Mouse (Mus musculus): ENCODE measurements at regions not wholly inside any gene's neighbourhood (a gene's known extent, or its start where the extent isn't known, plus 50 kb on each side); places are given as distances from the start of the nearest gene placed in this dataset.
"Not testable (repeated sequence)": the region's sequence is repeated elsewhere in the genome, so short reads cannot be mapped to it uniquely, and the experiment has no call there.

- DNase-seq = peak; percentile 10
Measured at GRCm38 (mm10) chr12:117379103-117379850, 137.0 kb upstream of the Rapgef5 start.

DNA sequence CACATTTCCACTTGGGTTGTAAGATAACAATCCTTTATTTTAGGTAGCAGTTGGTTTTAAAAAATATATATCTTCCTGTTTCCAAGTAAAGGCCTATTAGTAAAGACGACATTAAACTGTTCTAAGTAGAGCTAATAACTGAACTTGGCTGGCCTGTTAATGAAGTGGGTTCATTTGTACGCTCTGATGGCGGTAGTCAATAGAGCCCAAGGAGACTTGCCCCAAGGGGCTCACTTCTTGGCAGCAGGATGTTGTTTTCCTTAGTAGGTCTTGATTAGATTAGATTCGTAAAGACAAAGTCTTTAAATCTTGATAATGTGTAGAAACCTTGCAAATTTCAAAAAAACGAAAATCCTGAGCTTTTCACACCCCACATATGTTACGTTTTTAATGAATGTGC is 135.4 kb upstream of the Rapgef5 start:
- no peak for DNase-seq

DNA sequence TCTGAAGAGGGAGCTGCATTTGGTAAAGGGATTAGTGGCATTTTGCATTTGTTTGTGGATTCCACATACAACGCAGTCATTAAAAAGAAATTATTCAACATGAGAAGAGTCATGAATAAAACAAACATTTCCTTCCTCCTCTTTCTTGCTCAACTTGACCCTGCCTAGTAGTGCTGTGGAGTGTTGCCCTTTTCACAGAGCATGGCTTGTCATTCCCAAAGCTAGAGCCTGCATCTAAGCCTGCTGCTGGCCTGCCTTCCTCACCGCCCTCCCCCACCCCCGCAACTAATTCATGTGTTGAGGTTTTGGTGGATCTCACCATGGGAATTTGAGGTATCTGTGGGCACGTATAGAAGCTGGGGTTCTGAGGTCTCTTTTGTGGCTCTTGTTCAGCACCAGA is 133.6 kb upstream of the Rapgef5 start:
- DNase-seq = not testable (repeated sequence)

GRCm38 (mm10) chr12:117385072-117385666 is 131.1 kb upstream of the Rapgef5 start:
- DNase-seq = peak; percentile 87

GRCm38 (mm10) chr12:117385697-117386096 is 130.6 kb upstream of the Rapgef5 start:
- DNase-seq = no peak

- DNase-seq = no peak
Measured at GRCm38 (mm10) chr12:117386957-117387356, 129.3 kb upstream of the Rapgef5 start.

DNA sequence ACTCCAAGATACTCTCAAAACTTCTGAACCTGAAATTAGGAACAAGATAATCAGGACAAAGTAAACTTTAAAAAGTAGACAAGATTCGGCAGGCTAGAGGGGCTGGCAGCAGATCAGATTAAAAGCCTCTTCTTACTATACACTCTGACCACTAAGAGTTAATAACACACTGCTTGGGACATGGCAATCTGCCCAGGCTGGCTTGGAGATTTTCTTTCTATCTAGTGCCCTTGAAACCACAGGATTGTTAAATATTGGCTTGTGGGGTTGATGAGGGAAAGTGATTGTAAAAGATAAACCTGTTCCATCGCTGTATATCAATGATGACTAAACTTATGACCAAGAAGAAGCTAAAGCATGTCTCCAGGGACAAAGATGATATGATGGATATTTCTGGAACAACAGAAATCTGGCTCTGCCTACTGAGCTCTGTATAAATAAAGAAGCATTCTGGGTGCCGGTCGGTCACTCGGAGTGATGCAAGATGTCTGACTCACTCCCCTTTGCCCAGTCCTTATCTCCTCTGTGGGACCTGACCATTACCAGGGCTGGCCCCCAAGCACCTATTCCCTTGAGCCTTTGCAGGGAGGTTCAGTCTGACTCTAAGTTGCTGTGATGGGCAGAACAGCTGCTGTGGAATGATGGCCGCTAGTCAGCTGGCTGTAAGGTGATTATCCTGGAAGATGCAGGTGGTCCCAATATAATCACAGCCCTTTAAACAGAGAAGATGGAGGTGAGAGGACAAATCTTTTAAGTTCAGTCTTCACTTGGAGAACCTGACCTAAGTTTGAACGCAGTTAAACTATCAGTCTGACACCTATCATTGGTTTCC is 126.5 kb upstream of the Rapgef5 start:
- DNase-seq = no peak

DNA sequence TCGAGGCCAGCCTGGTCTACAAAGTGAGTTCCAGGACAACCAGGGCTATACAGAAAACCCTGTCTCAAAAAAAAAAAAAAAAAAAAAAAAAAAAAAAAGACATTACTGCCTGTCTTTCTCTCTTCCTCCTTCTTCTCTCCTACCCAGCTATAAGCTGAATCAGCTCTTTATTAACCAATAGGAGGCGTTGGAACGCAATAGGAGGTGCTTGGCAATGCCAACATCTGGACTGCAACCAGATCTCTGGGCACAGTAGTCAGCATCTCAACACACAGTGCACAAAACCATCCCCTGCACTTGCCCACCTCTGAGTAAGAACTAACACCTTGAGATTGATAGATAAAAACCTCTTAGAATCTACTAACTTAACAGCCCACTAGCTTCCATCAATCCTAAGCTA is 118.8 kb upstream of the Rapgef5 start:
- no peak for DNase-seq

GRCm38 (mm10) chr12:117403513-117404156 is 112.6 kb upstream of the Rapgef5 start:
- peak; percentile 61 to 65 for DNase-seq

DNA sequence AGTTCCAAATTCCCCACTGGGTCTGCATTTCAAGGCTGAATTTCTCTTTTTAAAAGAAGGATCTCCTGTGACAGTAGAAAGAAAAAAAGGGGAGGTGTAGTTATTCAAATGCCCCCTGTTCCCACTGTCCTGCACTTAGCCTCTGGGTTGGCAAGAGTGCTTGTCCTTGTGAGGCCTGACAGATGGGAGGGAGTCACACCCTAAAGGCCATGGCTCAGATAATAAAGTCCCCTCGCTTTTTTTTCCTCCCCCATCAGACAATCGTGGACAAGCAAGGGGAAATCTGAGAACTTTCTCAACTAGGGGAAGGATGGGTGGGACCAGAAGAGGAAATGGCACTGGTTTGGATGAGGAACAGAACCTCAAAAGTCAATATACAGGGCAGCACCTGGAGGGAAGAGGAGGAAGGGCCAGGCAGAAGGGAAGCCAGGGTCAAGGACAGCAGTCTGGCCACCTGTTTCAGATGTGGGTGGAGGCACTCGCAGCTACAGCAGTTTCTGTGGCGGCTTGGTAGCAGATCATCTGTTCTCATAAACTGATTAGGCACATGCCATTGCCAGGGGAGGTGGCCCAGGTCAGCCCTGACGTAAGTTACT is 112.0 kb upstream of the Rapgef5 start:
- no peak for DNase-seq

DNA sequence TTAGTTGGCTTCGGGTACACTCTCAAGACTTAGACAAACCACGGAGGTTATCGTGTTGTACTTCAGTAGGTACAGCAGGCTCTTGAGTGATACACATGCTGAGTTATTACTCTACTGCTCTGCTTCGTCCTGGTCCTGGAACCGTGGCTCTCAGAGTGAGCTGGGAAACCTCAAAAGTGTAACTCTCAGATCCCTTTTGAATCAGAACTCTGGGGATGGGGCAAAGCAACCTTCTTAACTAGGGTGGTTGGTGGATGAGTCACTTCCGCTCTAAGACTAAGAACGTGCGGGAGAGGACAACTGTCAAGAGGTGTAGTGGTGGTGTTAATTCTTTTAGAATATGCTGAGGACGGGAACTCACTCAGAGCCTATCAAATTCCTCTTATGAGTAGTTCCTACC is 109.4 kb upstream of the Rapgef5 start:
- no peak for DNase-seq

GRCm38 (mm10) chr12:117410604-117411003 is 105.7 kb upstream of the Rapgef5 start:
- DNase-seq = no peak

GRCm38 (mm10) chr12:117412257-117412656 is 104.0 kb upstream of the Rapgef5 start:
- no peak for DNase-seq

DNA sequence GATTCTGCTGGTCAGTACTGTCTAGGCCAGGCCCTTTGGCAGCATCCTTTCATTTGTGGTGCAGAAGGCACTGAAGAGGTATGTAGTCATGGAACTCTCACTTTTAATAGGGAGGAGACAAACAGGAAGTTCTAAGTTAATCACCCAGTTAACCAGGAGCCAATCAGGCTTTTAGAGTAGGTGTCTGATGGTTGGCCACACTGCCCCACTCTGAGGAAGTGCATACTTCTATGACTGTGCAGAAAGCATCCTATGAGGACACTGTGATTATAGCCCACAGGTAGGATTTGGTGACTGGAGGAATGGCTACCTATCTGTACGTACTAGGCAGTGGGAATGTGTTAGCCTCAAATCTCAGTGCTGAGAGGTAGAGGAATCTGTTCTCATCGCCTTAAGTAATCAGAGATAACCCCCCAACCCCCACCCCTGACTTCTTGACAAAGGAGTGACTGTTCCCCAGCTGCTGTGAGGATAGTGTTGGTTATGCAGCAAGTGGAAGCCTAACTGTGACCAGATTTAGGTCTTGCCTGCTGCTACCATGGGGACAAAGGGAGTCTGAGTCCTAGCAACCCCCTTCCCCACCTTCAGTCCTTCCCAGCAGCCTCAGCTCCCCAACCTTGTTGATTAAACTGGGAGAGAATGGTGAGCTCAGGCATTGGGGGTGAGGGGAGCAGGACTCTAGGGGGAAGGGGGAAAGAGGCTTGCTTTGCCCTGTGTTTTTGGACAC is 103.3 kb upstream of the Rapgef5 start:
- no peak for DNase-seq

- DNase-seq = no peak
Measured at GRCm38 (mm10) chr12:117414020-117414419, 102.3 kb upstream of the Rapgef5 start.

DNA sequence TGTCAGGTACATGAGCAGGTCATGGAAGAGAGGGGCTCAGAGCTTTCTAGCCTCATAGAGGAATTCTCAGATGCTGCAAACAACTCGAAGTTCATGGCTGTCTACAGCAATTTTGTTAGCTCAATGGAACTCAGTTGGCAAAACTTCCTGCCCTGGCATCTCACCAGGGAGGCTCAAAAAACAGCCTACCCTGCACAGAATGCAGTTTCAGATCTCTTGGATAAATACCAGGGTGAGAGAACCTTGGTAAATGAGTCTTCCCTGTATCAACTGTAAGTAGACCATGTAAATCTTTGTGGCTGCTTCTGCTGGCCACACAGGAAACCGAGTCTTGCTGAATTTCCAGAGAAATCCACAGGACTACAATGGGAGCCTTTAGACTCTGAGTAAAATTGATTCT is 101.1 kb upstream of the Rapgef5 start:
- no peak for DNase-seq

- peak; percentile 4 to 18 for DNase-seq
Measured at GRCm38 (mm10) chr12:117417991-117418390, 98.3 kb upstream of the Rapgef5 start.

- DNase-seq = no peak
Measured at GRCm38 (mm10) chr12:117422315-117422978, 93.8 kb upstream of the Rapgef5 start.

DNA sequence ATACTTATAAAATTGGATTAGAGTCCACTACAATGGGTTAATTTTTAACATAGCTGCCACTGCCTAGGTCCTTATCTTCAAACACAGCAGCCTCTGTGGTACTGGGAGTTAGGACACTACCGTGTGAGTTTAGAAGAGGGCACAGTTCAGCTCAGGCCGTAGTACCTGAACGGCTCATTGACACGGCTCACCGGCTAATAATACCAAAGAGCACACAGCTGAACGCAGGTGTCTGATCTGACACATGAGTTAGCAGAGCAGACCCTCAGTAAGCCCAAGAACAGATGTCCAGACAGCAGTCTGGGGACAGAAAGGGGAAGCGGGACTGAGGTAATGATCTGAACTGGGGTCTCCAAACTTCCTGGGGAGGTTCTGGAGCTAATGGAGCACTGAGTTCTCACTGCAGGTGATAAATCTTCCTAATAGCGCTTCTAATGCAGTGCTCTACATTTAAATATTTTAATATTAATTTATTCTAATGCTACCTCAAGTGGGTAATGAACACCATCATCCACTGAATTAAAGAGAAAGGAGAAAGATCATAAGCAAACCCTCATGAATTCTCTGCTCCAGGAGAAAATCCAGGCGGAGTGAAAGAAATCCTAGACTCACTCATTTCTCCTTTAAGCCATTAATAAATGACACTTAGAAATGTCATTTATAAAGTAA is 90.8 kb upstream of the Rapgef5 start:
- no peak for DNase-seq

- DNase-seq = peak; percentile 65 to 67
Measured at GRCm38 (mm10) chr12:117427431-117427830, 88.8 kb upstream of the Rapgef5 start.

- DNase-seq = no peak
Measured at GRCm38 (mm10) chr12:117430886-117431285, 85.4 kb upstream of the Rapgef5 start.

Data from B cell, adult 2 months (primary cell).